Mouse (Mus musculus) gastrocnemius, postnatal 36 days (tissue): Measurements from ENCODE around the gene Cnpy4. TPM values are rescaled to one million over a fixed set of nuclear protein-coding genes. Genes with fewer than 3 reads are reported as not detected.
"Not testable (repeated sequence)": the region's sequence is repeated elsewhere in the genome, so short reads cannot be mapped to it uniquely, and the experiment has no call there.

ENCODE experiments used
- DNase-seq, 2 experiments: peaks; one replicate each; pipeline ENCODE4 v3.0.0; 2022
- intact Hi-C: fragments of 180-260 bp; cut with DNase I; formaldehyde crosslinking; loops from one replicate; pipeline ENCODE4 v1.15.1; 2025
- microRNA-seq, 2 experiments: library from miRNA; unstranded; fragments of <30 nt; microRNA quantifications; one replicate each; pipeline ENCODE4 v1.2.0; 2021
- total RNA-seq, 2 experiments: library from RNA; stranded (reverse); gene quantifications; 2 replicates each; pipeline ENCODE4 v1.2.3; 2021

Cnpy4 gene
- total RNA-seq, 2 experiments from 2014 or later = 3.7 to 3.8 TPM

DNA sequence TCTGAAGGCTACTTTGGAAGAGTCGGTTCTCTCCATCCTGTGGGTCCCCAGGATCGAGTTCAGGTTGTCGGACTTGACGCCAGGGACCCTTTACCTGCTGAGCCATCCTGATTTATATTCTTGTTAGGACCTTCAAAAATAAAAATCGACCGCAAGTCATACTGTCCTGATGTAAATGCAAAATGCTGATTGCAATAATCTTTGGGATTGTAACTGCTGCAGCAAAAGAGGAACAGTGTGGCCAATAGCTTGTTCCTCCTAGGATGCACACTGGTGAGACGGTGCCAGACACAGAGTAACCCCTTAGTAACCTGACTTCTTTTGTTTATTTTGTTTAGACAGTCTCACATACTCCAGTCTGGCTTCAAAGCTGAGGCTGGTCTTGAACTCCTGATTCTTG lies 8.2 kb downstream of the Cnpy4 start:
- no peak for DNase-seq
- intact Hi-C loops = no loop called here

DNA sequence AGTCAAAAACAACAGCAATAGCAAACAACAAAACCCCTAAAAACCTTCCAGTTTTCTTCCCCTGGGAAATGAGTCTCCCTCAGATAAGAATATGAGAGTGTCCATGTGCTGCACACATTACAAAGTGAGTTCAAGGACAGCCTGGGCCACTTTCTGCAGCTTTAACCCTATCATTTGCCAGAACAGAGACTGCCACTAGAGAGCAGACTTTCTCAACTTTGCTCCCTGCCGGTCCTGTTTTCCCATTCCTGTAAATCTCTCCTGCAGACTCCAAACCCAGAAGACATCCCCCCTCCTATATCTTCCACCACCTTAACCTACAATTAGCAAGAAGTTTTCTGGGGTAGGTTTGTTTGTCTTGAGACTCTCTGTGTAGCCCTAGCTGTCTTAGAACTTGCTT lies 12.3 kb downstream of the Cnpy4 start:
- intact Hi-C loops = no loop called here
- DNase-seq = no peak

DNA sequence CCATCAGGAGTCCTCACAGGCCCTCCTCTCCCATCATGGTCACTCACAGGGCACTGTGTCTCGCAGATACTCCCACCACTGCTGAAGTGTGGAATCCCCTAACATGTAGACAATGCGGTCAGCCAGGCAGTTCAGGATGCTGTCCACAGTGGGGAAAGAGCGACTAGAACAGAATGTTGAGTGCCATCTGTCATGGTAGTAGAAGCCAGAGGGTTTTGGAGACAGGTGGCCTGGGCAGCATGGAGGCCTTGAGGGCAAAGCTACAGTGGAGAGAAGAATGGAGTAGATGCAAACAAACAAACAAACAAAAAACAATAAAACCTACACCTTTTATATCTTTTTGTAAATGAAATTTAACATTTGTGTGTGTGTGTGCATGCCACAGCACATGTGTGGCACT lies 14.8 kb downstream of the Cnpy4 start:
- intact Hi-C loops = no loop called here
- DNase-seq = no peak

DNA sequence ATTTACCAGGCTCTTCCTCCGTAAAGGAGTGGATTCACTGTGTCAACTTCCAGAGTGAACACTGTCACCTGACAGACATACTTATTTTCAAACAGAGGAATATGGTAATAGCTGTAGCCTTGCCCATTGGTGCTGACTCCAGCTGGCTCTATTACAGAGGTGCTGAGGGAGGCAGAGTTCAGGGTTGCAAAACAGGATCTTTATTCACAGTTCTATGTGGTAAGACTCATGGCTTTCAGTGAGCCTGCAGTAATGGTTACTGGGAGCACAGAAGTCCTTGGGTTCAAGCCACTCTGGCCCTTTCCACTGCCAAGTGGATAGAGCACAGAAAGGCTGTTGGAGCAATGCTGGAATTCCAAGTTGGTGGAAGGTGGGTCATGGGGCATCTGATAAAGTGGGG lies 20.0 kb downstream of the Cnpy4 start:
- intact Hi-C loops = no loop called here
- DNase-seq = no peak

DNA sequence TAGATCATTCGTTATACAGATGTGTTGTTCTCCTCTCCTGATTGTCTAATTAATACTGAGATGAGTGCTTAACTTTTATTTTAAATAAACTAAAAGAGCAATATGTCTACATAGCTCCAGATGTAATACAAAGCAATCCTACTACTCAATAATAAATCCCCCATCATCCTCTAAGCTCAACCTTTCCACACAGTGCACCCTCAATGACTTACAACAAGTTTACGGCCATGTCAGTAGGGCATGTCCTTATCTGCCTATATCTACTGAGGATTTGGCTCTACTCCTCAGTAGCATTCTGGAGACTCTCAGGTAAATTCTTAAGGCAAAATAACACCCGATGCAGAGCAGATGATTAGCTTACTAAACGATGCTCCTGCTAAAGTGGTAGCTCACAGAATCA lies 20.6 kb downstream of the Cnpy4 start:
- intact Hi-C loops = no loop called here
- DNase-seq = no peak

DNA sequence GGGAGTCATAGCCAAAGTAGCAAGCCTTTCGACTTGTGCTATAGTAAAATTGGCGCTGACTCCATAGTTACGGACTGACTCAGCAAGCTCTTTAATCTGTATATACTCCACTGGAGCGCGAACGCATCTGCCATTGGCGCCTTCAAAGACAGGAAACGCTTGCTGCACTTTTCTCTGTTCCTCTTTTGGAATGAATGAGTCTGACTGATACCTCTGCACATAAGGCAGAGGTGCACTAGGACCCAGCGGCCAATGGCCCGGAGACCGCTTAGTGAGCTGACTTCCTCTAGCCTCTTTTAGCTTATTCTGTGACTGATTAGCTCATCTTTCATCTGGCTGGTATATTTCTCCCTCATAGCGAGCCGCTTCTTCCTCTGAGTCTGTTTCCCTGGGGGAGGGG lies 29.3 kb downstream of the Cnpy4 start:
- DNase-seq, intact Hi-C loops: not testable (repeated sequence)

DNA sequence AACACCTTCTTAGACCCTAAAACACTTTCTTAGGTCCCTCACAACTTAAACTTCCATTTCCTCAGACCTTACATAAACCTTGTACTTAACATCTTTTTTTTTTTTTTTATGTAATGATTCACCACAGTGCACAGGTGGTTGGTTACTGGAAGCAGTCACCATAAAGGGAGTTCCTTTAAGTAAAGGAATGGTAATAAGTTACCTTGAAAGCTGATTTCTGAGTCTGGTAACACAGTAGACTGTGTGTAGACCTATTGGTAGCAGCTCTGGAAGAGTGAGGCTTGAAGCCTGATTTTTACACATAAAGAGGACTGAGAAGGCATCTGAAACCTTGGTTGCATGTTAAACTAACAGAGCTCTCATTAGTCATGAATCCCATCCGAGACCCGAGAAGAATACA lies 32.6 kb downstream of the Cnpy4 start:
- intact Hi-C loops = no loop called here
- DNase-seq = no peak

DNA sequence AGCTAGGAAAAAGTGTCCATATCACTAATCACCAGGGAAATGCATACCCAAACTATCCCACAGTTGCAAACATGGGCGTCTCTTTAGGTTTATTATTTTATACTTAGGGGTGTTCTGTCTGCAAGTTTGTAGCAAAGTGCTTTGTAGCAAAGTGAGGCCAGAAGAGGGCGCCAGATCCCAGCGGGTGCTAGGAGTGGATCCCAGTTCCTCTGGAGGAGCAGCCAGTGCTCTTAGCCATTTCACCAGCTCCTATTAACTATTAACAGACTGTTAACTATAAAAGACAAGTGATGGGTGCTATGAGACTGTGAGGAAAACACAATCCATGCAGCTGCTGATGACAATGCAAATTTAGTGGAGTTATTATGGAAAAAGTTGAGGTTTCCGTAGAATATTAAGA lies 34.8 kb downstream of the Cnpy4 start:
- peak; percentile 69 to 76 for DNase-seq
- intact Hi-C loops = no loop called here

DNA sequence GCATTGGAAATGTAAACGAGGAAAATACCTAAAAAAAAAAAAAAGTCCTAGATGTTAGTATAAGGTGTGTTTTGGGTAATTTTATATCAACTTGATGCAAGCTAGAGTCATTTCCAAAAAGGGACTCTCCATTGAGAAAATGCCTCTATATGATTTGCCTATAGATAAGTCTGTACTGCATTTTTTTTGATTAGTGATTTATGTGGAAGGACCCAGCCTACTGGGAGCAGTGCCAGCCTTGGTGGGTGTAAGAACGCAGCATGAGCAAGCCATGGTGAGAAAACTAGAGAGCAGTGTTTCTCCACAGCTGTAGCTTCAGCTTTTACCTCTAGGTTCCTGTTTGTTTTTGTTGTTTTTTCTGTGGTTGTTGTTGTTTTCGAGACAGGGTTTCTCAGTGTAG lies 36.0 kb downstream of the Cnpy4 start:
- intact Hi-C loops = no loop called here
- no peak for DNase-seq

DNA sequence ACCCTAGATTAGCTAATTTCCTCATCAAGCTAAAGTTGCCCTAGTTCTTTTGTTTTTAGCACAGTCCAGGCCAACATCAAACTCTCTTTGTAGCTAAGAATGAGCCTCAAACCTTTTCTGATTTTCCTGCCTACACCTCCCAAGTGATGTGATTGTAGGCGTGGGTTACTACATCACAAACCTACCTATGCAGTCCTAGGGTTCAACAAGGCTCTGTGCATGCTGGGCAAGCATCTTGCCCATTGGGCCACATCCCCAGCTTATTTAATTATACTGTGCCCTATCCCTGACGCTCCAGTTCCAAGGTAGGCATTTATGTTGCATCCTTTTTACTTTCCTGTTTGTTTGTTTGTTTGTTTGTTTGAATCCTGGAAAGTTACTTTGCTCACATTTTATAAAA lies 38.4 kb downstream of the Cnpy4 start, which contains the start of gene Nxpe5:
Nxpe5 (plus strand) TSS at position 199 of the 400 bp plus-strand sequence.
- intact Hi-C loops = no loop called here
- DNase-seq = no peak

DNA sequence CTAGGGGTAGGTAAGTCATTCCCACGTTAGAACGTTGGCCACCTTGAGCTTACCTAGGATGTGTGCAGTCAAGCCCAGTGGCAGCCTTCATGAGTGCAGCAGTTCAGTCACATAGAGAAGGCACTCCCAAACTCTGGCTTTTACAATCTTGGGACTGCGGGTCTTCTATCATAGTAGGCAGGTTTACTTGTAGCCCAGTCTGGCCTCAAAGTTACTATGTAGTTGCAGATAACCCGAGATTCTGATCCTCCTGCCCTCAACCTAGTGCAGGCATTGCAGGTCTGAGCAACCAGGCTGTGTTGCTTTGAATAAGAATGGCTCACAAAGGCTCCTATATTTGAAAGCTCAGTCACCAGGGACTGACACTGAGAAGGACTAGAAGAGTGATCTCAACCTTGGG lies 39.2 kb downstream of the Cnpy4 start:
- intact Hi-C loops = no loop called here

DNA sequence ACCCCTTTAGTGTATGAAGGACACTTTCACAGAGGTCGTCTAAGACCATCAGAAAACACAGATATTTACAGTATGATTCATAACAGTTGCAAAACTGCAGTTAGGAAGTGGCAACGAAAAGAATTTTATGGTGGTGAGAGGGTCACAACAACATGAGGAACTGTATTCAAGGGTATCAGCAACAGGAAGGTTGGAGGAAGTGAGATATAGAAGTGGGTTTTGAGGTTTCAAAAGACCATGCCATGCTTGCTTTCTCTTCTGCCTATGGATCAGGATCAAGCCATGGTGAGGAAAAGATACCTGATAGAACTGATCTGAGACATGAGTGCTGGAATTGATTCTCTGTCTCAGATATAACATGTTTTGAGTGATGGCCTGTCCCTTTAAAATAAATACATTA lies 40.1 kb downstream of the Cnpy4 start:
- no peak for DNase-seq
- intact Hi-C loops = no loop called here

More for the DNA sequence above, 39.2 kb downstream of the Cnpy4 start:
- no peak for DNase-seq

DNA sequence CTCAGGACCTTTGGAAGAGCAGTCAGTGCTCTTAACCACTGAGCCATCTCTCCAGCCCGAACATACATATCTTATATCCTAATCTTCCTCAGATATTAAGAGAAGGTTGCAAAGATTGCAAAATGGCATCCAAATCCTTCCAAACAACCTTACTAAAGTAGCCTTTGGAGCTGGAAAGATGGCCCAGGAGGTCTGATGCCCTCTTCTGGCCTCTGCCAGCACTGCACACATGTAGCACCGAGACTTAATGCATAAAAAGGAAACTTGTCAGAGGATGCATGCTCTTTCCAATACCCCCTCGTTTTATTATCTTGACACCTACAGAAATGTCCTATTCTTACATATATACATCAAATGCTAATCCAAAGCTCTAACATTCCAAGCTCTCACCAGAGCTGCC lies 40.7 kb downstream of the Cnpy4 start:
- DNase-seq = no peak
- intact Hi-C loops = no loop called here

DNA sequence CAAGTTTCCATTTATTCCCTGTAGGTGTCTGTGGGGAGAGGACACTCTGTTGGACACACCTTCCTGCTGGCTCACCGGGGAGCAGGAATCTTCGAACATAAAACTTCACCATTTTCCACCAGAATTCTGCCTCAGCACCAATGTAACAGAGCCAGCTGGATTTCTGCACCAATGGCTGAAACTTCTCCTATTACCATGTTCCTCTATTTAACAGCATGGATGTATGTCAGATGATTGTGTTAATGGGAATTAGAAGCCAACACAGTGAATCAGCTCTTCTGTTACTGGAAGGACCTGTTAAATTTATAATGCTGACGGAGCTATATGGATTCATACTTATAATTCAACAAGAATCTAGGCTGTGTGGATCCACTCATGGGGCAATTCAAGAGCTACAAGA lies 42.2 kb downstream of the Cnpy4 start:
- DNase-seq = no peak
- intact Hi-C loops = no loop called here

DNA sequence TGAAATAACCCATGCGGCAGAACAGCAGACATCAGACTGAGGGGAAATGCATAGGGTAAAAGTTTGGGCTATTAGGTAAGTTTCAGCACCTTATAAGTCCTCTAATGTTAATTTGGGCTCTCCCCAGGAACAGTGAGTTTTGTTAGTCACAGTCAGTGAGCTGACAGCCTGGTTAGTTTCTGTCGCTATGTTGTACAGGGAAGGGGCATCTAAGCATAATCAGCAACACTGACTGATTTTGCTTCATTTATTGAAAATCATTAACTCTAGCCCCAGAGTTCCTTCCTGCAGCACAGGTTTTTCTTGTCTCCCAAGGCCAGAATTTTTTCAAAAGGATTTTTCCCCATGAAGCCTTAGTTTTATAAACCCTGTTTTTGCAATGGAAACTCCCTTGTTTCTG lies 46.5 kb downstream of the Cnpy4 start:
- DNase-seq = no peak
- intact Hi-C loops = no loop called here

DNA sequence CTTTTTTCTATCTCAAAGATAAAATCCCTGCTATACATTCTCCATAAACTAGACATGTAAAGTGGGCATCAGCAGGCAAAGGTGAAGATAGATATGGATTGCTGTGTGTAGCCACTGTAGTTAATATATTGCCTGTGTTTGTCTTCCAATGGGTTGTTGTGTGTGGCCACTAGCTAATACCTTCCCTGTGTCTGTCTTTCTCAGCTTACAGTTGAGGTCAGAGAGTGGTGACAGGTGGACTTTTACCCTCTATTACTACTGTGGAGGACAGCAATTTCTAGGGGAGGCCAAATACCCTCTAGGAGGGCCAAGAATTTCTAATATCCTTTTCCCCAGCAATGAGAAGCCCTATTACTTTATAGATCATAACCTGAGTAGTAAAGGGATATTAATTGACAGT lies 46.9 kb downstream of the Cnpy4 start:
- intact Hi-C loops = no loop called here
- DNase-seq = no peak

DNA sequence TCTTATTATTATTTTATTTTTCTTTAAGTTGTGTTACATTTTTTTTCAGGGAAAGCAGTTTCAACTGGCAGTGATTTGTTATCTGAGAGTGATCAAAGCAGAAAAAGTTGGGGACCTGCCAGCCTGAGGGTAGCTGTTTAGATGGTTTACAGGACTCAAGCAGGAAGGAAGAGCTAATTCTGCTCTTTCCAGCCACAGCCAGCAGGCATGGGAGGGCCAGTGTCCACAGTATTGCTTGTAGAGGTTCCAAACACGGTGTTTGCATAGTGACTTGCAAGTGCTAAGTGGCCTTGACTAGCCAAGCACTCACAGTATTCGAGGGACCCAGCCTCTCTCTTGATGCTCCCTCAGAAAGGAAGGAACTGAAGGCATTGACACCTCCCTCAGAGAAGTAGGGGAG lies 54.2 kb downstream of the Cnpy4 start:
- DNase-seq = no peak
- intact Hi-C loops = no loop called here

Small RNA genes lying within 50 kb of the gene (microRNA-seq; reads per million reads assigned to microRNA genes)
- gene Mir106b (748 to 1,474 reads per million in 2 experiments), gene Mir25 (271 to 336 reads per million in 2 experiments), gene Mir93 (1,905 to 2,022 reads per million in 2 experiments)

Other genes with a start within 250 kb of the Cnpy4 start
- under 1 TPM; 0.59 to 0.99 TPM for gene Gjc3, start 224.4 kb upstream of the Cnpy4 start, total RNA-seq
- under 1 TPM in 1 of 2 experiments, not detected in 1; 0.46 TPM for gene Azgp1, start 206.0 kb upstream of the Cnpy4 start, total RNA-seq
- not detected for gene Smok3a, start 166.2 kb upstream of the Cnpy4 start, total RNA-seq
- not detected for gene Smok3b, start 166.1 kb upstream of the Cnpy4 start, total RNA-seq
- not detected for gene Smok3c, start 134.3 kb upstream of the Cnpy4 start, total RNA-seq
- 10 to 100 TPM in 1 of 2 experiments, 1 to 10 TPM in 1; 7.0 to 10.2 TPM for gene Zkscan1, start 102.4 kb upstream of the Cnpy4 start, total RNA-seq
- gene Zscan21, start 70.6 kb upstream of the Cnpy4 start, total RNA-seq = 10 to 100 TPM; 10.1 to 12.8 TPM
- gene Zfp113, start 31.7 kb upstream of the Cnpy4 start, total RNA-seq = 1 to 10 TPM; 2.5 to 5.4 TPM
- 10 to 100 TPM; 92.5 to 95.9 TPM for gene Cops6, start 26.4 kb upstream of the Cnpy4 start, total RNA-seq
- gene Ap4m1, start 15.5 kb upstream of the Cnpy4 start, total RNA-seq = 1 to 10 TPM; 6.9 to 8.3 TPM
- 1 to 10 TPM; 7.6 to 8.7 TPM for gene Mcm7, start 15.1 kb upstream of the Cnpy4 start, total RNA-seq
- gene Taf6, start within 50 bp of the Cnpy4 start, total RNA-seq = 10 to 100 TPM; 27.2 to 29.1 TPM
- 1 to 10 TPM; 1.4 to 1.6 TPM for gene Mblac1, start 6.8 kb downstream of the Cnpy4 start, total RNA-seq
- under 1 TPM; 0.10 to 0.35 TPM for gene Nxpe5, start 38.4 kb downstream of the Cnpy4 start, total RNA-seq
- gene Lamtor4, start 68.0 kb downstream of the Cnpy4 start, total RNA-seq = 10 to 100 TPM; 45.2 to 49.9 TPM
- gene BC037034, start 76.5 kb downstream of the Cnpy4 start, total RNA-seq = 1 to 10 TPM; 2.2 to 3.3 TPM
- gene Gal3st4, start 85.4 kb downstream of the Cnpy4 start, total RNA-seq = under 1 TPM; 0.12 to 0.18 TPM
- not detected for gene Gm43720, start 92.5 kb downstream of the Cnpy4 start, total RNA-seq
- gene Gpc2, start 92.5 kb downstream of the Cnpy4 start, total RNA-seq = not detected
- not detected for gene Stag3, start 92.8 kb downstream of the Cnpy4 start, total RNA-seq
- not detected for gene Pvrig, start 154.5 kb downstream of the Cnpy4 start, total RNA-seq